Mouse (Mus musculus) ovary, postnatal 10 days (tissue): ENCODE data around the gene Zmynd8.
"Not testable (repeated sequence)": the region's sequence is repeated elsewhere in the genome, so short reads cannot be mapped to it uniquely, and the experiment has no call there.

Source experiments
- DNase-seq: peaks from one replicate; pipeline ENCODE4 v3.0.0; 2022; ENCODE audit warnings: low spot score

Zmynd8 gene

GRCm38 (mm10) chr2:165808179-165808975 lies 90.4 kb downstream of the Zmynd8 start:
- no peak for DNase-seq

- not testable (repeated sequence) for DNase-seq
These were observed 98.6 kb downstream of the Zmynd8 start for GRCm38 (mm10) chr2:165800174-165800573.

GRCm38 (mm10) chr2:165797876-165798275 lies 100.9 kb downstream of the Zmynd8 start:
- DNase-seq = no peak

- DNase-seq = no peak
These were observed 105.6 kb downstream of the Zmynd8 start for GRCm38 (mm10) chr2:165793283-165793638.

GRCm38 (mm10) chr2:165792431-165793282 lies 106.2 kb downstream of the Zmynd8 start:
- DNase-seq = no peak

- no peak for DNase-seq
These were observed 107.2 kb downstream of the Zmynd8 start for GRCm38 (mm10) chr2:165791657-165792056.

GRCm38 (mm10) chr2:165791026-165791425 lies 107.8 kb downstream of the Zmynd8 start:
- no peak for DNase-seq

- DNase-seq = no peak
These were observed 109.1 kb downstream of the Zmynd8 start for GRCm38 (mm10) chr2:165789667-165790066.

- DNase-seq = no peak
These were observed 110.0 kb downstream of the Zmynd8 start for GRCm38 (mm10) chr2:165788796-165789195.

- peak; percentile 40 for DNase-seq
These were observed 110.8 kb downstream of the Zmynd8 start for GRCm38 (mm10) chr2:165788005-165788404.

- no peak for DNase-seq
These were observed 112.3 kb downstream of the Zmynd8 start for GRCm38 (mm10) chr2:165786467-165786866.

- DNase-seq = no peak
These were observed 113.3 kb downstream of the Zmynd8 start for GRCm38 (mm10) chr2:165785312-165786036.

- DNase-seq = peak; percentile 68
These were observed 116.5 kb downstream of the Zmynd8 start for GRCm38 (mm10) chr2:165782324-165782723.

- peak; percentile 34 for DNase-seq
These were observed 119.9 kb downstream of the Zmynd8 start for GRCm38 (mm10) chr2:165778927-165779326.

GRCm38 (mm10) chr2:165769375-165769948 lies 129.4 kb downstream of the Zmynd8 start:
- no peak for DNase-seq

GRCm38 (mm10) chr2:165768805-165769358 lies 129.9 kb downstream of the Zmynd8 start:
- DNase-seq = no peak

GRCm38 (mm10) chr2:165759421-165759985 lies 139.3 kb downstream of the Zmynd8 start:
- no peak for DNase-seq

- no peak for DNase-seq
These were observed 140.3 kb downstream of the Zmynd8 start for GRCm38 (mm10) chr2:165758534-165758933.

- no peak for DNase-seq
These were observed 141.0 kb downstream of the Zmynd8 start for GRCm38 (mm10) chr2:165757799-165758198.

- DNase-seq = no peak
These were observed 146.1 kb downstream of the Zmynd8 start for GRCm38 (mm10) chr2:165752704-165753103.

- DNase-seq = no peak
These were observed 147.7 kb downstream of the Zmynd8 start for GRCm38 (mm10) chr2:165751068-165751467.
